Mouse (Mus musculus) adrenal gland, postnatal 4 days (tissue): Measurements from ENCODE around the gene Mthfd2l. TPM values are rescaled to one million over a fixed set of nuclear protein-coding genes. Genes with fewer than 3 reads are reported as not detected.

ENCODE experiments used
- DNase-seq, 2 experiments: peaks; one replicate each; pipeline ENCODE4 v3.0.0; 2021 to 2022; ENCODE audit warnings: low spot score in 2 of 2, mixed read lengths in 2 of 2
- long read RNA-seq, 2 experiments: library from polyadenylated mRNA; stranded (forward); transcript quantifications; one replicate each; pipeline ENCODE4 v2.0.0; 2021
- total RNA-seq, 2 experiments: library from RNA; stranded (reverse); gene quantifications; 2 replicates each; pipeline ENCODE4 v1.2.3; 2021

The Mthfd2l gene
- total RNA-seq: 10 to 100 TPM; 23.9 to 27.0 TPM
- long read RNA-seq, experiment 1, transcript Mthfd2l-203 (2 exons, 688 nt): major isoform, 17 of 24 reads
- long read RNA-seq, experiment 1, partial matches to known transcripts: 0 of 24 reads
- long read RNA-seq, experiment 1, other reads (novel, unspliced or antisense): 3 of 24 reads
- long read RNA-seq, experiment 2, transcript Mthfd2l-203 (2 exons, 688 nt): major isoform, 15 of 45 reads
- long read RNA-seq, experiment 2, transcript Mthfd2l-201 (8 exons, 2,159 nt): minor isoform, 12 of 45 reads
- long read RNA-seq, experiment 2, partial matches to known transcripts: 0 of 45 reads
- long read RNA-seq, experiment 2, other reads (novel, unspliced or antisense): 18 of 45 reads

GRCm38 (mm10) chr5:90930971-90931851 is at the start of gene Mthfd2l:
Gene Mthfd2l, plus strand, starts transcription at chr5:90931117.
- DNase-seq: peak; percentile 73 to 77

- no peak for DNase-seq
These were observed 49.2 kb upstream of the Mthfd2l start for GRCm38 (mm10) chr5:90881682-90882081.

- no peak for DNase-seq
These were observed 48.8 kb upstream of the Mthfd2l start for GRCm38 (mm10) chr5:90882146-90882545.

GRCm38 (mm10) chr5:90884628-90885242 is 46.2 kb upstream of the Mthfd2l start:
- no peak for DNase-seq

GRCm38 (mm10) chr5:90888661-90889060 is 42.3 kb upstream of the Mthfd2l start:
- no peak for DNase-seq

- DNase-seq: no peak
These were observed 40.1 kb upstream of the Mthfd2l start, which contains the start of gene Cxcl1 for GRCm38 (mm10) chr5:90890519-90891463. Gene Cxcl1, plus strand, starts transcription at chr5:90891241.

GRCm38 (mm10) chr5:90891464-90891813 is 39.5 kb upstream of the Mthfd2l start:
- DNase-seq: no peak

GRCm38 (mm10) chr5:90894231-90894630 is 36.7 kb upstream of the Mthfd2l start:
- no peak for DNase-seq

- no peak for DNase-seq
These were observed 33.5 kb upstream of the Mthfd2l start for GRCm38 (mm10) chr5:90897429-90897828.

- DNase-seq: no peak
These were observed 31.6 kb upstream of the Mthfd2l start for GRCm38 (mm10) chr5:90899308-90899707.

GRCm38 (mm10) chr5:90900147-90900546 is 30.8 kb upstream of the Mthfd2l start:
- no peak for DNase-seq

- DNase-seq: no peak
These were observed 30.2 kb upstream of the Mthfd2l start for GRCm38 (mm10) chr5:90900688-90901087.

- no peak for DNase-seq
These were observed 28.3 kb upstream of the Mthfd2l start for GRCm38 (mm10) chr5:90902380-90903260.

GRCm38 (mm10) chr5:90903339-90904020 is 27.4 kb upstream of the Mthfd2l start, which contains the start of gene Cxcl2:
Gene Cxcl2, plus strand, starts transcription at chr5:90903871.
- DNase-seq: no peak

GRCm38 (mm10) chr5:90908983-90909382 is 21.9 kb upstream of the Mthfd2l start:
- no peak for DNase-seq

- no peak for DNase-seq
These were observed 11.4 kb upstream of the Mthfd2l start for GRCm38 (mm10) chr5:90919495-90919894.

- DNase-seq: no peak
These were observed 8.0 kb upstream of the Mthfd2l start for GRCm38 (mm10) chr5:90922958-90923357.

GRCm38 (mm10) chr5:90930546-90930945 is 371 bp upstream of the Mthfd2l start:
- no peak for DNase-seq

GRCm38 (mm10) chr5:90931911-90932310 is 994 bp downstream of the Mthfd2l start:
- DNase-seq: no peak
